Mouse (Mus musculus) thymus, adult 2 months (tissue): ENCODE measurements around the gene Ankrd39. TPM values are rescaled to one million over a fixed set of nuclear protein-coding genes. Genes with fewer than 3 reads are reported as not detected.

Source experiments
- DNase-seq: peaks from one replicate; pipeline ENCODE4 v3.0.0; 2021
- H3K27ac ChIP-seq: fragments of 200-500 bp; 2 replicates; pipeline ENCODE4 v1.5.1; 2012; ENCODE audit warnings: low read length, control low read depth; ENCODE audit not compliant: control insufficient read depth, insufficient read depth
- H3K27me3 ChIP-seq: fragments of 200-500 bp; 2 replicates; pipeline ENCODE4 v1.6.1; 2012; ENCODE audit warnings: mild to moderate bottlenecking, low read length, moderate library complexity, mixed read lengths; ENCODE audit not compliant: control insufficient read depth, insufficient read depth
- H3K36me3 ChIP-seq: fragments of 200-500 bp; 2 replicates; pipeline ENCODE4 v1.6.1; 2012; ENCODE audit warnings: mild to moderate bottlenecking, low read length, moderate library complexity; ENCODE audit not compliant: control insufficient read depth, insufficient read depth
- H3K4me1 ChIP-seq: fragments of 200-500 bp; replicated peaks from 2 replicates; pipeline ENCODE4 v1.6.1; 2012; ENCODE audit warnings: low read length; ENCODE audit not compliant: control insufficient read depth, insufficient read depth
- H3K4me3 ChIP-seq: fragments of 200-500 bp; 2 replicates; pipeline ENCODE4 v1.5.1; 2012; ENCODE audit warnings: mild to moderate bottlenecking, low read length, control low read depth, moderate library complexity; ENCODE audit not compliant: control insufficient read depth, insufficient read depth
- CTCF ChIP-seq: fragments of 200-500 bp; IDR thresholded peaks from 2 replicates; pipeline ENCODE4 v1.5.1; 2012; ENCODE audit warnings: mild to moderate bottlenecking, control low read depth, low read length, moderate library complexity, borderline replicate concordance; ENCODE audit not compliant: control insufficient read depth, poor library complexity, insufficient read depth; ENCODE audit errors: extremely low read depth
- POLR2A ChIP-seq: fragments of 200-500 bp; IDR thresholded peaks from 2 replicates; pipeline ENCODE4 v1.6.1; 2012; ENCODE audit warnings: mild to moderate bottlenecking, low read length, control low read depth, moderate library complexity; ENCODE audit not compliant: control insufficient read depth, poor library complexity, insufficient read depth; ENCODE audit errors: extremely low read depth
- WGBS: fragments of 180-500 bp; shearing (Covaris S2); methylation state at CpG from one replicate; pipeline ENCODE4 v1.1.7; 2018; 5-methylcytosine and 5-hydroxymethylcytosine counted together
- polyA plus RNA-seq: library from polyadenylated mRNA; depleted of rRNA; stranded (reverse); fragments of >200 nt; gene quantifications from 2 replicates; pipeline ENCODE4 v1.2.3, GENCODE M21; 2012

Ankrd39 gene
- polyA plus RNA-seq, 1 experiment = 48.4 TPM

GRCm38 (mm10) chr1:36518259-36518658, 29.0 kb downstream of the Ankrd39 start:
- WGBS = 93% methylated on average over 3 of the region's 3 CpGs
- Histone ChIP-seq H3K27me3 (no peaks in the 10 kb centered on the region), H3K27ac (no peak overlapping the region), H3K4me1 (no peaks in the 10 kb centered on the region), H3K4me3 (no peak overlapping the region), H3K36me3 (peaks cover 28% of the 10 kb centered on the region)
- TF ChIP-seq POLR2A (no peak), CTCF (no peak)
- DNase-seq = no peak

GRCm38 (mm10) chr1:36513718-36514117, 33.5 kb downstream of the Ankrd39 start:
- no peak overlapping the region for H3K4me3 ChIP-seq
- no peak overlapping the region for H3K27ac ChIP-seq
- no peak for TF ChIP-seq CTCF
- TF ChIP-seq POLR2A = no peak
- no peaks in the 10 kb centered on the region for H3K36me3 ChIP-seq
- H3K4me1 ChIP-seq = peaks cover 5% of the 10 kb centered on the region
- peak; percentile 26 for DNase-seq
- WGBS = 96% methylated on average over 2 of the region's 2 CpGs
- H3K27me3 ChIP-seq = no peaks in the 10 kb centered on the region

GRCm38 (mm10) chr1:36513310-36513709, 33.9 kb downstream of the Ankrd39 start:
- peaks cover 5% of the 10 kb centered on the region for H3K4me1 ChIP-seq
- no peak for DNase-seq
- no peaks in the 10 kb centered on the region for H3K27me3 ChIP-seq
- H3K27ac ChIP-seq = no peak overlapping the region
- TF ChIP-seq POLR2A (no peak), CTCF (no peak)
- WGBS = 59% methylated on average over 1 of the region's 1 CpGs
- H3K4me3 ChIP-seq = no peak overlapping the region
- H3K36me3 ChIP-seq = no peaks in the 10 kb centered on the region

- Histone ChIP-seq H3K27me3 (no peaks in the 10 kb centered on the region), H3K4me3 (peak overlapping the region; percentile 68), H3K36me3 (no peaks in the 10 kb centered on the region), H3K4me1 (peaks cover 5% of the 10 kb centered on the region), H3K27ac (no peak overlapping the region)
- DNase-seq = no peak
- WGBS = 6% methylated on average over 16 of the region's 16 CpGs
- TF ChIP-seq POLR2A = no peak
- TF ChIP-seq CTCF = no peak
Observed at GRCm38 (mm10) chr1:36512966-36513280, 34.3 kb downstream of the Ankrd39 start.

- 9% methylated on average over 126 of the region's 126 CpGs for WGBS
- peaks cover 5% of the 10 kb centered on the region for H3K4me1 ChIP-seq
Observed at GRCm38 (mm10) chr1:36512089-36512965, 34.9 kb downstream of the Ankrd39 start.

GRCm38 (mm10) chr1:36511289-36512021, 35.8 kb downstream of the Ankrd39 start, which contains the start of gene Cnnm3:
Gene Cnnm3 (plus strand): TSS chr1:36511867.
- H3K27me3 ChIP-seq = no peaks in the 10 kb centered on the region
- H3K4me3 ChIP-seq = peak within 1 kb of the TSS; percentile 69
- TF ChIP-seq CTCF (peak; percentile 52; the same call in 1 of the 2 replicates), POLR2A (peak; percentile 95)
- peak; percentile 100 for DNase-seq
- H3K4me1 ChIP-seq = peaks cover 5% of the 10 kb centered on the region
- H3K27ac ChIP-seq = peak within 1 kb of the TSS; percentile 51
- H3K36me3 ChIP-seq = peaks cover 6% of the 10 kb centered on the region; the same call in 1 of the 2 replicates
- 3% methylated on average over 51 of the region's 51 CpGs for WGBS

More at GRCm38 (mm10) chr1:36512089-36512965, 34.9 kb downstream of the Ankrd39 start:
- Histone ChIP-seq H3K27me3 (no peaks in the 10 kb centered on the region), H3K27ac (peak overlapping the region; percentile 51), H3K4me3 (peak overlapping the region; percentile 69), H3K36me3 (0 out of 2 replicates have a peak, but pooled peaks cover under 1% of the 10 kb centered on the region)
- peak; percentile 61 for DNase-seq
- TF ChIP-seq CTCF (peak; percentile 36; the same call in 1 of the 2 replicates), POLR2A (no peak)
